Mouse (Mus musculus) forebrain, embryonic 14.5 days (tissue): ENCODE measurements around the gene Synpr. TPM values are rescaled to one million over a fixed set of nuclear protein-coding genes. Genes with fewer than 3 reads are reported as not detected.

Source experiments
- ATAC-seq: fragments of 200-750 bp; cut with Nextera tagmentation; 2 replicates; pipeline ENCODE4 v1.8.0; 2017; ENCODE audit warnings: mild to moderate bottlenecking, moderate library complexity
- DNase-seq: peaks from one replicate; pipeline ENCODE4 v3.0.0-alpha.2; 2015; ENCODE audit warnings: low spot score
- H3K27ac ChIP-seq: fragments of 300-500 bp; sonication (generic); 2 replicates; pipeline ENCODE4 v1.5.1; 2014; ENCODE audit warnings: low read depth, mild to moderate bottlenecking, control low read depth, low read length, moderate library complexity
- H3K27me3 ChIP-seq: fragments of 300-500 bp; sonication (generic); replicated peaks from 2 replicates; pipeline ENCODE4 v1.6.1; 2014; ENCODE audit warnings: low read length, control low read depth, mixed read lengths; ENCODE audit not compliant: control insufficient read depth, insufficient read depth
- H3K36me3 ChIP-seq: fragments of 300-500 bp; sonication (generic); 2 replicates; pipeline ENCODE4 v1.6.1; 2014; ENCODE audit warnings: low read length, control low read depth; ENCODE audit not compliant: control insufficient read depth, insufficient read depth
- H3K4me1 ChIP-seq: fragments of 300-500 bp; sonication (generic); 2 replicates; pipeline ENCODE4 v1.6.1; 2014; ENCODE audit warnings: antibody characterized with exemption, low read length, control low read depth; ENCODE audit not compliant: control insufficient read depth, insufficient read depth
- H3K4me2 ChIP-seq: fragments of 300-500 bp; sonication (generic); 2 replicates; pipeline ENCODE4 v1.6.1; 2014; ENCODE audit warnings: mild to moderate bottlenecking, control low read depth, low read length
- H3K4me3 ChIP-seq: fragments of 300-500 bp; sonication (generic); 2 replicates; pipeline ENCODE4 v1.5.1; 2014; ENCODE audit warnings: low read depth, low read length, control low read depth
- H3K9ac ChIP-seq: fragments of 300-500 bp; sonication (generic); 2 replicates; pipeline ENCODE4 v1.6.1; 2014; ENCODE audit warnings: mild to moderate bottlenecking, low read length, control low read depth, moderate library complexity
- H3K9me3 ChIP-seq: fragments of 300-500 bp; sonication (generic); replicated peaks from 2 replicates; pipeline ENCODE4 v1.6.1; 2016; ENCODE audit warnings: low read length, control low read depth, mixed read lengths; ENCODE audit not compliant: control insufficient read depth
- WGBS: fragments of 180-500 bp; shearing (Covaris S2); extraction: QIAGEN DNeasy Blood & Tissue Kit; methylation state at CpG from one replicate; pipeline ENCODE4 v1.1.7; 2014; 5-methylcytosine and 5-hydroxymethylcytosine counted together
- polyA plus RNA-seq: library from polyadenylated mRNA; unstranded; fragments of >200 nt; fragmentation: Nextera tagmentation; extraction: Ambion mirVana; gene quantifications from 2 replicates; pipeline ENCODE4 v1.2.1, GENCODE M21; 2014

The Synpr gene
- polyA plus RNA-seq, 1 experiment from 2014 or later = 28.9 TPM

DNA sequence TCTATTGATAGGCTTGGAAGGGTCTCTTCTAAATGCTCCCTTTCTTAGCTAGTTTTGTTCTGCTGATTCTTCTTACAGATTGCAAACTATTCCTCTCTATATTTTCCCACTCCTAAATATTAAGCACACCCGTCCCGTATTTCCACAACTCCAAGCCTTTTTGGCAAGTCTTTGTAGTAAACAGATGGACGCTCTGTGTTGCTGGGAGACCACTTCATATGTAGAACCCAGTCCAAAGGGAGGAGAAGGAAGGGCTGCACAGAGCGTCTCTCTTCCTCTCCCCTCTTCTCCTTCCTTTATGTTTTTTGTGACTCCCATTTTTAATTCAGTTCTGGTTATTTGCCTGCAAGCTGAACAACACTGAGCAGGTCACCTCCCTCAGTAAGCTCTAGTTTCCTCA lies 1.4 kb upstream of the Synpr start:
- H3K4me1 ChIP-seq = peaks cover 8% of the 10 kb centered on the region; the same call in 1 of the 2 replicates
- H3K9me3 ChIP-seq = no peaks in the 10 kb centered on the region
- ATAC-seq (no peak), DNase-seq (peak; percentile 65)
- H3K27me3 ChIP-seq = no peaks in the 10 kb centered on the region
- H3K4me2 ChIP-seq = no peak overlapping the region
- no peak overlapping the region for H3K27ac ChIP-seq
- no peaks in the 10 kb centered on the region for H3K36me3 ChIP-seq
- no peak overlapping the region for H3K4me3 ChIP-seq
- WGBS = 50% methylated on average over 4 of the region's 4 CpGs
- no peak overlapping the region for H3K9ac ChIP-seq

DNA sequence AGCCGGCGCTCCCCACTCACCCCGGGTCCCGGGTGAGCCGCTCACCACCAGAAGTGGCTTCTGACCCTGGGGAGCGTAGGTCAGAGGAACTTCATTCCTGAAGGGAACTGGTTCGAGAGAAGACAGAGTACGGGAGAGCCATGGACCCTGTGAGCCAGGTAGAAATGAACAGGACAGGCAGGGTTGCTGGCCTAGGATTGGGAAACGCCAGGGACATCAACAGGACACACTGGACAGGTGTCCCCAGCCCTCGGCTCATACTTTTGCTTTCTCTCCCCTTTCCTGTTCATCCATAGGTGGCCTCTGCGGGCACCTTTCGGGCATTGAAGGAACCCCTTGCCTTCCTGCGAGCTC lies 242 bp downstream of the Synpr start:
- Histone ChIP-seq H3K27ac (no peak overlapping the region), H3K36me3 (no peaks in the 10 kb centered on the region), H3K9ac (peak overlapping the region; percentile 56; the same call in 1 of the 2 replicates), H3K4me3 (peak overlapping the region; percentile 35), H3K27me3 (no peaks in the 10 kb centered on the region), H3K4me2 (peak overlapping the region; percentile 85), H3K9me3 (no peaks in the 10 kb centered on the region), H3K4me1 (peaks cover 8% of the 10 kb centered on the region; the same call in 1 of the 2 replicates)
- WGBS = 13% methylated on average over 13 of the region's 13 CpGs
- ATAC-seq (no peak), DNase-seq (no peak)

GRCm38 (mm10) chr14:13285341-13286130 lies 956 bp downstream of the Synpr start:
- no peak overlapping the region for H3K4me3 ChIP-seq
- DNase-seq (no peak), ATAC-seq (no peak)
- no peaks in the 10 kb centered on the region for H3K36me3 ChIP-seq
- H3K4me2 ChIP-seq = peak overlapping the region; percentile 85; the same call in 1 of the 2 replicates
- peak overlapping the region; percentile 56; the same call in 1 of the 2 replicates for H3K9ac ChIP-seq
- no peaks in the 10 kb centered on the region for H3K9me3 ChIP-seq
- H3K27me3 ChIP-seq = no peaks in the 10 kb centered on the region
- H3K27ac ChIP-seq = no peak overlapping the region
- peaks cover 8% of the 10 kb centered on the region; the same call in 1 of the 2 replicates for H3K4me1 ChIP-seq
- 82% methylated on average over 10 of the region's 10 CpGs for WGBS

- no peak overlapping the region for H3K4me2 ChIP-seq
- H3K4me1 ChIP-seq = no peaks in the 10 kb centered on the region
- ATAC-seq = no peak
- H3K27ac ChIP-seq = no peak overlapping the region
- H3K9ac ChIP-seq = no peak overlapping the region
- no peaks in the 10 kb centered on the region for H3K9me3 ChIP-seq
- H3K4me3 ChIP-seq = no peak overlapping the region
- H3K27me3 ChIP-seq = no peaks in the 10 kb centered on the region
- 89% methylated on average over 3 of the region's 3 CpGs for WGBS
- H3K36me3 ChIP-seq = no peaks in the 10 kb centered on the region
- DNase-seq = no peak
These were observed 9.6 kb downstream of the Synpr start for GRCm38 (mm10) chr14:13294200-13294599.

GRCm38 (mm10) chr14:13314323-13314722 lies 29.7 kb downstream of the Synpr start:
- H3K27me3 ChIP-seq = no peaks in the 10 kb centered on the region

GRCm38 (mm10) chr14:13328461-13328860 lies 43.9 kb downstream of the Synpr start:
- Histone ChIP-seq H3K36me3 (no peaks in the 10 kb centered on the region), H3K4me2 (no peak overlapping the region), H3K4me1 (no peaks in the 10 kb centered on the region), H3K9ac (no peak overlapping the region), H3K4me3 (no peak overlapping the region), H3K27me3 (no peaks in the 10 kb centered on the region), H3K27ac (no peak overlapping the region), H3K9me3 (no peaks in the 10 kb centered on the region)
- no peak for ATAC-seq
- 91% methylated on average over 2 of the region's 2 CpGs for WGBS
- DNase-seq = no peak

More at GRCm38 (mm10) chr14:13314323-13314722, 29.7 kb downstream of the Synpr start:
- Histone ChIP-seq H3K9me3 (no peaks in the 10 kb centered on the region), H3K4me3 (no peak overlapping the region), H3K27ac (no peak overlapping the region), H3K4me1 (no peaks in the 10 kb centered on the region), H3K36me3 (no peaks in the 10 kb centered on the region), H3K9ac (no peak overlapping the region), H3K4me2 (no peak overlapping the region)
- ATAC-seq (no peak), DNase-seq (no peak)
- 93% methylated on average over 1 of the region's 1 CpGs for WGBS

GRCm38 (mm10) chr14:13332497-13333306 lies 48.1 kb downstream of the Synpr start:
- no peak overlapping the region for H3K9ac ChIP-seq
- no peak overlapping the region for H3K27ac ChIP-seq

GRCm38 (mm10) chr14:13333372-13333771 lies 48.8 kb downstream of the Synpr start:
- H3K36me3 ChIP-seq = no peaks in the 10 kb centered on the region
- no peak overlapping the region for H3K27ac ChIP-seq
- WGBS = 58% methylated on average over 5 of the region's 5 CpGs
- no peaks in the 10 kb centered on the region for H3K27me3 ChIP-seq
- no peak for ATAC-seq
- no peak overlapping the region for H3K4me3 ChIP-seq
- no peaks in the 10 kb centered on the region for H3K9me3 ChIP-seq
- no peak overlapping the region for H3K4me2 ChIP-seq
- H3K9ac ChIP-seq = no peak overlapping the region
- DNase-seq = no peak
- H3K4me1 ChIP-seq = no peaks in the 10 kb centered on the region

More at GRCm38 (mm10) chr14:13332497-13333306, 48.1 kb downstream of the Synpr start:
- WGBS = 64% methylated on average over 10 of the region's 10 CpGs
- ATAC-seq (0 out of 2 replicates have a peak, but pooled peaks have one; percentile 32), DNase-seq (no peak)
- Histone ChIP-seq H3K4me3 (no peak overlapping the region), H3K9me3 (no peaks in the 10 kb centered on the region), H3K27me3 (no peaks in the 10 kb centered on the region), H3K4me1 (no peaks in the 10 kb centered on the region), H3K4me2 (no peak overlapping the region), H3K36me3 (no peaks in the 10 kb centered on the region)
